Mouse (Mus musculus): ENCODE measurements around the gene Gm43517. TPM values are rescaled to one million over a fixed set of nuclear protein-coding genes. Genes with fewer than 3 reads are reported as not detected.

The Gm43517 gene
- polyA plus RNA-seq, 1 experiment from 2014 or later, result 2.4 TPM

Other genes starting within 250 kb of the Gm43517 start
- gene Foxg1, start 2.5 kb upstream of the Gm43517 start, polyA plus RNA-seq (2015; fragmentation: Nextera tagmentation; extraction: Ambion mirVana), result 76.5 and 98.6 TPM in 2 replicates

Measured in forebrain, embryonic 13.5 days (tissue).